Mouse (Mus musculus) hindlimb bud, embryonic 11.5 days (tissue): ENCODE data around the gene Ssbp4.

Experiments
- DNase-seq: peaks from one replicate; pipeline ENCODE4 v3.0.0-alpha.2; 2012; ENCODE audit warnings: low read depth, low spot score; ENCODE audit errors: extremely low spot score

Ssbp4 gene

DNA sequence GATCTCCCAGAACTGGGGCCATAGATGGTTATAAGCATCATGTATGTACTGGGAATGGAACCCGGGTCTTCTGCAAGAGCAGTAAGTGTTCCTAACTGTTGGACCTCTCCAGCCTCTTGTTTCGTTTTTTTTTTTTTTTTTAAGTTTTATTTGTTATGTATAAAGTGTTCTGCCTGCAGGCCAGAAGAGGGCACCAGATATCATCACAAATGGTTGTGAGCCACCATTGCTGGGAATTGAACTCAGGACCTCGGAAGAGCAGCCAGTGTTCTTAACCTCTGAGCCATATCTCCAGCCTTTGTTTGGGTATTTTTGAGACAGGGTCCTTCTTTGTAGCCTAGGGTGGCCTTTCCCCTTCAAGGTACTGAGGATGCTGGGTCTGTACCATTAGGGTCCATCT lies 49.7 kb downstream of the Ssbp4 start:
- no peak for DNase-seq

DNA sequence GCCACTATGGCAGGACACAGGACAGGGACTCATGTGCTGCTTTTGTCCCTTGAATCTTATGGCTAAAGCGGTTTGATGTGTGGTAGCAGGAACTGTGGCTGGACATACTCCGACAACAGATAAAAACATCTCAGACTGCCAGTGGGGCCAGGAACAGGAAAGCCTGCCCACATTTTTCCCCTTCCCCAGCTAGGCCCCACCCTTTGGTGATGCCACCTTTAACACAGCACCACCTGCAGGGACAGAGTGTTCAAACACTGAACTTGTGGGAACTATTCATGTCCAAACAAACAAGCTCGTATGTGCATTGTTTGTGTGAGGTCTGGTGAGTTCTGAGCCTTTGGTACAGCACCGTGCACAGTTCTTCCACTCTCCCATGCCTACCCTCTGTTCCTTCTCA lies 50.3 kb downstream of the Ssbp4 start:
- no peak for DNase-seq

DNA sequence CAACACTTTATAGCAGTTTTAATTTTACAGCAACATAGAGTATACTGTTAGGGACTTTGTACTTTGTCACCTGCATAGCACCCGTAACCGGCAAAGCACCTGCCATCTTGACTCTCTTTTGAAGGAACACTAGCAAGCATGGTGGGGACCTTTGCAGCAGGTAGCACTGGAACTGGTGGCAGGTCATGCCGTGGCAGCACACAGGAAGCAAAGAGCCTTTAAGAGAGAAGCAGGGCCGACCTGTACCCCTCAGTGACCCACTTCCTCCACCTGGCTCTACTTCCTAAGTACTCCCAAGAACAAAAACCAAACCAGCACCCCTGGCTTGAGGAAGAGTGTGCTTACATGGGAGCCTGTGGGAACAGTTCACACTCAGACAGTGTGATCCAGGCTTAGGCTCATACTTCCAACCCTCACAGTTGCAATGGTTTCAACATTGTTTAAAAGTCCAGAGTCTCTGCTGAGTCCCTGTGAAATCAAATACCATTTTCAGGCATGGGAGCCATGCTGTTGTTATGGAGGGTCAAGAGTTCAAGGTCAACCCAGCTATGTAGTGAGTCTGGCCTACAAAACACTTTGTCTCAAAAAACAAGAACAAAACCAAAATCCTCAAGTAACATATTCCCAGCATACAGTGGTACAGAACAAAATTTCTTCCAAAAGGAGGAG lies 53.5 kb downstream of the Ssbp4 start:
- no peak for DNase-seq

DNA sequence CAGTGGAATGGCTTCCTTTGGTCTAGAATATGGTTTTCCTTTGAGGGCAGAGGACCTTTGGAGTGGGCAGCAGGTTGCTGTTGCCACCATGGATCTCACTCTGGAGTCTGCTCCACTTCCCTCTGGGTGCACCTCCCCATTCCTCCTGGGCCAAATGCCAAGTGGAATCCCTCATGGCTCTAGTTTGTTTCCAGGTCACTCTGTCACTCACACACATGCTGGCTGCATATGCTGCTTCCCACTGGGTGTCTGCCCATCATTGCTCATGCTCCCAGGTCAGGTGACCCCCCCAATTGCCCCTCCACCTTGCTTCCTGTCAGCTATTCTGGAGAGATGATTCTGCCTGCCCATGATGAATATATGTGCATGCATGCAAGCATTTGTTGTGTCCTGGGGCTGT lies 54.9 kb downstream of the Ssbp4 start:
- DNase-seq: no peak

DNA sequence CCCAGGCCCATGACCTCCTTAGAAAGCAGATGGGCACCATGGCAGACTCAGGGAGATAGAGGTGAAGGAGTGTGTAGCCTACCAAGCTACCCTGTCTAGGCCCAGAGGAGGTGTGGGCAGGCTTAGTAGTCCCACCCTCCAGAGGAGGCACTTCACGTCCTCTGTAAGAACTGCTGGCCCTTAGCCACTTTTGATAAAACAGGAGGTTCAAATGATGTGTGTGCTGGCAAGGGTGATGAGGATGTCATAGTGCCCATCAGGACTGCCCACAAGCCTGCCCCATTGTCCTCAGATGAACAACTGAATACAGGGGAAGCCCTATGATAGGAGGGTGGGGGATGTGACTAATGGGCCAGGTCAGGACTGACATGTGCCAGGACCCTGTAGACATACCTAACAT lies 55.8 kb downstream of the Ssbp4 start:
- no peak for DNase-seq

DNA sequence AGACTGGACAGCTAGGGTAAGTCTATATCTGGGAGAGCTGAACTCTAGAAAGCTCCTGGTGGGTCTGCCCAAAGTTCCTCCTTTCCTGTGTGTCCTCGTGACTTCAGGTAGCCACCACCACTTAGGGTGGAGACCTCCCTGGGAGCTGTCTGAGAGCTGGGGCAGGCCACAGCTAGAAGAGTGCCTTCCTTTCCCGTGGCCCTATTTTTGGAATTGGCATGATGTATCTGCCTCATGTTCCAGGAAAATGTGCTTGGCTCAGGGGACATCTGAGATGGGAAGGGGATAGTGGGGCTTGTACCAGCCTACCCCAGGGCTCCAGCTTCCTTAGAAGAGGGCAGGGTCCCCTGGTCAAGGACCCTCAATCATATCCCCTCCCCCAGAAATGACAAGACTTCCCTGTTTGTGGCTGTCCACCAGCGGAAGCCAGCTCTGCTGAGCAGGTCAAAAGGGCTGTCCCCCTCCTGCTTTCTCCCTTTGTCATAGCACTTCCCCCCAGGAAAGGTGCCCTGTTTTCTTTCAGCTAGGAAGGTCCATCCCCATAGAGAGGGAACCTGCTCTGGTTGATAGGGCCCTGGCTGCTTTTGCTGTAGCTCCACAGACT lies 57.0 kb downstream of the Ssbp4 start:
- DNase-seq: no peak

DNA sequence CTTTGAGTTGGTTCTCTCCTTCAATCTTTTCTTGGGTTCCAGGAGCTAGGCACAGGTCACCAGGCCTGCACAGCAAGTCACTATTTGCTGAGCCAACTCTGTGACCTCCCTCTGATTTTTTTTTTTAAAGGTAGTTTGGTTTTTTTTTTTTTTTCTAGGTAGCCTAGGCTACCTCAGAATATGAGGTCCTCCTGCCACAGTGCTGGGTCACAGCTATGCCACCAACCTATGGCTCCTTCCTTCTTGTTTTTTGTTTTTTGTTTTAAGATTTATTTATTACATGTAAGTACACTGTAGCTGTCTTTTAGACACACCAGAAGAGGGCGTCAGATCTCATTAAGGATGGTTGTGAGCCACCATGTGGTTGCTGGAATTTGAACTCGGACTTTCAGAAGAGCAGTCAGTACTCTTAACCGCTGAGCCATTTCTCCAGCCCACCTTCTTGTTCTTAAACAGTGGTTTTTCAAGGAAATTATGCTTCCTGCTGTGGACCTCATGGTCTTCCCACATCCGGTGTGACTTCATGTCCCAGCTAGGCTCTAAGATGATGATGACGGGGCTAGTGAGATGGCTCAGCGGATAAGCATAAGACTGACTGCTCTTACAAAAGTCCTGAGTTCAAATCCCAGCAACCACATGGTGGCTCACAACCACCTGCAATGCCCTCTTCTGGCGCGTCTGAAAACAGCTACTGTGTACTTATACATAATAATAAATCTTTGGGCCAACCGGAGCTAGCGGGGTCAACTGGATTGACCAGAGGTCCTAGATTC lies 59.1 kb downstream of the Ssbp4 start:
- DNase-seq: no peak

- no peak for DNase-seq
Observed at GRCm38 (mm10) chr8:70547762-70548161, 60.9 kb downstream of the Ssbp4 start.
